Mouse (Mus musculus): Measurements from ENCODE around the gene As3mt. TPM values are rescaled to one million over a fixed set of nuclear protein-coding genes. Genes with fewer than 3 reads are reported as not detected.

Gene As3mt
- polyA plus RNA-seq, 1 experiment from 2014 or later, result 34.8 TPM

GRCm38 (mm10) chr19:46669802-46670201, 37.5 kb upstream of the As3mt start:
- WGBS, result 41% methylated on average over 5 of the region's 5 CpGs
- Histone ChIP-seq H3K27ac (ENCODE audit: low read length) (no peak overlapping the region), H3K27me3 (ENCODE audit: control insufficient read depth, insufficient read depth, low read depth, low read length) (no peaks in the 10 kb centered on the region), H3K9me3 (ENCODE audit: control insufficient read depth, low read length) (no peaks in the 10 kb centered on the region), H3K36me3 (ENCODE audit: control insufficient read depth, insufficient read depth, low read length) (no peaks in the 10 kb centered on the region), H3K9ac (ENCODE audit: low read length) (no peak overlapping the region), H3K4me1 (replicated peaks; ENCODE audit: control insufficient read depth, insufficient read depth, low read length) (peaks cover 2% of the 10 kb centered on the region; the same call in 1 of the 2 replicates), H3K4me3 (ENCODE audit: low read length) (no peak overlapping the region), H3K4me2 (ENCODE audit: low read depth, low read length) (no peak overlapping the region)
- no peak for ATAC-seq (ENCODE audit: low read depth)

- no peak overlapping the region for H3K4me2 ChIP-seq (ENCODE audit: low read depth, low read length)
- no peak overlapping the region for H3K9ac ChIP-seq (ENCODE audit: low read length)
- H3K27me3 ChIP-seq (ENCODE audit: control insufficient read depth, insufficient read depth, low read depth, low read length), result no peaks in the 10 kb centered on the region
- peaks cover 2% of the 10 kb centered on the region; the same call in 1 of the 2 replicates for H3K4me1 ChIP-seq (replicated peaks; ENCODE audit: control insufficient read depth, insufficient read depth, low read length)
- no peak overlapping the region for H3K27ac ChIP-seq (ENCODE audit: low read length)
- peak; percentile 74; the same call in 1 of the 2 replicates for ATAC-seq (ENCODE audit: low read depth)
- H3K9me3 ChIP-seq (ENCODE audit: control insufficient read depth, low read length), result no peaks in the 10 kb centered on the region
- WGBS, result 21% methylated on average over 13 of the region's 13 CpGs
- no peaks in the 10 kb centered on the region for H3K36me3 ChIP-seq (ENCODE audit: control insufficient read depth, insufficient read depth, low read length)
- H3K4me3 ChIP-seq (ENCODE audit: low read length), result no peak overlapping the region
Measured at GRCm38 (mm10) chr19:46670691-46671090, 36.6 kb upstream of the As3mt start.

GRCm38 (mm10) chr19:46672766-46673418, 34.4 kb upstream of the As3mt start, which contains the start of gene Cyp17a1:
TSS of gene Cyp17a1 (minus strand) at chr19:46673172.
- Histone ChIP-seq H3K27ac (ENCODE audit: low read length) (no peak within 1 kb of the TSS), H3K9ac (ENCODE audit: low read length) (no peak within 1 kb of the TSS), H3K36me3 (ENCODE audit: control insufficient read depth, insufficient read depth, low read length) (no peaks in the 10 kb centered on the region), H3K27me3 (ENCODE audit: control insufficient read depth, insufficient read depth, low read depth, low read length) (no peaks in the 10 kb centered on the region), H3K4me3 (ENCODE audit: low read length) (no peak within 1 kb of the TSS), H3K4me2 (ENCODE audit: low read depth, low read length) (no peak within 1 kb of the TSS), H3K9me3 (ENCODE audit: control insufficient read depth, low read length) (no peaks in the 10 kb centered on the region), H3K4me1 (replicated peaks; ENCODE audit: control insufficient read depth, insufficient read depth, low read length) (peaks cover 2% of the 10 kb centered on the region; the same call in 1 of the 2 replicates)
- no peak for ATAC-seq (ENCODE audit: low read depth)
- 21% methylated on average over 5 of the region's 5 CpGs for WGBS

- WGBS, result 78% methylated on average over 3 of the region's 3 CpGs
- Histone ChIP-seq H3K36me3 (ENCODE audit: control insufficient read depth, insufficient read depth, low read length) (no peaks in the 10 kb centered on the region), H3K27me3 (ENCODE audit: control insufficient read depth, insufficient read depth, low read depth, low read length) (no peaks in the 10 kb centered on the region), H3K4me3 (ENCODE audit: low read length) (no peak overlapping the region), H3K9ac (ENCODE audit: low read length) (no peak overlapping the region), H3K27ac (ENCODE audit: low read length) (no peak overlapping the region), H3K4me1 (replicated peaks; ENCODE audit: control insufficient read depth, insufficient read depth, low read length) (peaks cover 2% of the 10 kb centered on the region; the same call in 1 of the 2 replicates), H3K9me3 (ENCODE audit: control insufficient read depth, low read length) (no peaks in the 10 kb centered on the region), H3K4me2 (ENCODE audit: low read depth, low read length) (no peak overlapping the region)
- no peak for ATAC-seq (ENCODE audit: low read depth)
Measured at GRCm38 (mm10) chr19:46675641-46676040, 31.6 kb upstream of the As3mt start.

- Histone ChIP-seq H3K4me3 (ENCODE audit: low read length) (no peak overlapping the region), H3K27ac (ENCODE audit: low read length) (no peak overlapping the region), H3K4me1 (replicated peaks; ENCODE audit: control insufficient read depth, insufficient read depth, low read length) (no peaks in the 10 kb centered on the region), H3K4me2 (ENCODE audit: low read depth, low read length) (no peak overlapping the region), H3K27me3 (ENCODE audit: control insufficient read depth, insufficient read depth, low read depth, low read length) (no peaks in the 10 kb centered on the region), H3K36me3 (ENCODE audit: control insufficient read depth, insufficient read depth, low read length) (no peaks in the 10 kb centered on the region), H3K9ac (ENCODE audit: low read length) (no peak overlapping the region), H3K9me3 (ENCODE audit: control insufficient read depth, low read length) (no peaks in the 10 kb centered on the region)
- ATAC-seq (ENCODE audit: low read depth), result no peak
- WGBS, result 45% methylated on average over 12 of the region's 12 CpGs
Measured at GRCm38 (mm10) chr19:46679720-46680383, 27.4 kb upstream of the As3mt start.

GRCm38 (mm10) chr19:46689460-46690372, 17.5 kb upstream of the As3mt start, which contains the start of gene Borcs7:
TSS of gene Borcs7 (plus strand) at chr19:46689906.
- Histone ChIP-seq H3K27ac (ENCODE audit: low read length) (peak within 1 kb of the TSS; percentile 64), H3K27me3 (ENCODE audit: control insufficient read depth, insufficient read depth, low read depth, low read length) (no peaks in the 10 kb centered on the region), H3K9ac (ENCODE audit: low read length) (peak within 1 kb of the TSS; percentile 84), H3K4me2 (ENCODE audit: low read depth, low read length) (peak within 1 kb of the TSS; percentile 66), H3K4me3 (ENCODE audit: low read length) (peak within 1 kb of the TSS; percentile 71), H3K36me3 (ENCODE audit: control insufficient read depth, insufficient read depth, low read length) (no peaks in the 10 kb centered on the region), H3K9me3 (ENCODE audit: control insufficient read depth, low read length) (no peaks in the 10 kb centered on the region), H3K4me1 (replicated peaks; ENCODE audit: control insufficient read depth, insufficient read depth, low read length) (peaks cover 9% of the 10 kb centered on the region)
- WGBS, result 2% methylated on average over 44 of the region's 44 CpGs
- peak; percentile 97 for ATAC-seq (ENCODE audit: low read depth)

GRCm38 (mm10) chr19:46690387-46690786, 16.9 kb upstream of the As3mt start:
- no peaks in the 10 kb centered on the region for H3K27me3 ChIP-seq (ENCODE audit: control insufficient read depth, insufficient read depth, low read depth, low read length)
- H3K9ac ChIP-seq (ENCODE audit: low read length), result peak overlapping the region; percentile 84
- 67% methylated on average over 11 of the region's 11 CpGs for WGBS
- H3K36me3 ChIP-seq (ENCODE audit: control insufficient read depth, insufficient read depth, low read length), result no peaks in the 10 kb centered on the region
- H3K9me3 ChIP-seq (ENCODE audit: control insufficient read depth, low read length), result no peaks in the 10 kb centered on the region
- H3K27ac ChIP-seq (ENCODE audit: low read length), result no peak overlapping the region
- H3K4me2 ChIP-seq (ENCODE audit: low read depth, low read length), result peak overlapping the region; percentile 66
- peaks cover 9% of the 10 kb centered on the region for H3K4me1 ChIP-seq (replicated peaks; ENCODE audit: control insufficient read depth, insufficient read depth, low read length)
- peak overlapping the region; percentile 71 for H3K4me3 ChIP-seq (ENCODE audit: low read length)
- ATAC-seq (ENCODE audit: low read depth), result no peak

- Histone ChIP-seq H3K9ac (ENCODE audit: low read length) (no peak overlapping the region), H3K9me3 (ENCODE audit: control insufficient read depth, low read length) (no peaks in the 10 kb centered on the region), H3K4me2 (ENCODE audit: low read depth, low read length) (no peak overlapping the region), H3K4me3 (ENCODE audit: low read length) (no peak overlapping the region), H3K4me1 (replicated peaks; ENCODE audit: control insufficient read depth, insufficient read depth, low read length) (peaks cover 9% of the 10 kb centered on the region), H3K27me3 (ENCODE audit: control insufficient read depth, insufficient read depth, low read depth, low read length) (no peaks in the 10 kb centered on the region), H3K36me3 (ENCODE audit: control insufficient read depth, insufficient read depth, low read length) (no peaks in the 10 kb centered on the region), H3K27ac (ENCODE audit: low read length) (no peak overlapping the region)
- 63% methylated on average over 2 of the region's 2 CpGs for WGBS
- ATAC-seq (ENCODE audit: low read depth), result no peak
Measured at GRCm38 (mm10) chr19:46691078-46691477, 16.2 kb upstream of the As3mt start.

- no peaks in the 10 kb centered on the region for H3K36me3 ChIP-seq (ENCODE audit: control insufficient read depth, insufficient read depth, low read length)
- ATAC-seq (ENCODE audit: low read depth), result no peak
- no peaks in the 10 kb centered on the region for H3K27me3 ChIP-seq (ENCODE audit: control insufficient read depth, insufficient read depth, low read depth, low read length)
- H3K9ac ChIP-seq (ENCODE audit: low read length), result no peak overlapping the region
- 73% methylated on average over 4 of the region's 4 CpGs for WGBS
- no peaks in the 10 kb centered on the region for H3K9me3 ChIP-seq (ENCODE audit: control insufficient read depth, low read length)
- H3K4me3 ChIP-seq (ENCODE audit: low read length), result no peak overlapping the region
- H3K4me2 ChIP-seq (ENCODE audit: low read depth, low read length), result no peak overlapping the region
- peaks cover 9% of the 10 kb centered on the region for H3K4me1 ChIP-seq (replicated peaks; ENCODE audit: control insufficient read depth, insufficient read depth, low read length)
- no peak overlapping the region for H3K27ac ChIP-seq (ENCODE audit: low read length)
Measured at GRCm38 (mm10) chr19:46693146-46693545, 14.1 kb upstream of the As3mt start.
